Mouse (Mus musculus): ENCODE results near the gene Scd4.
"Not testable (repeated sequence)": the region's sequence is repeated elsewhere in the genome, so short reads cannot be mapped to it uniquely, and the experiment has no call there.

Scd4 gene

GRCm38 (mm10) chr19:44318545-44318944 is 14.3 kb upstream of the Scd4 start:
- no peak for DNase-seq

- no peak for DNase-seq
Measured at GRCm38 (mm10) chr19:44320316-44320715, 12.6 kb upstream of the Scd4 start.

DNA sequence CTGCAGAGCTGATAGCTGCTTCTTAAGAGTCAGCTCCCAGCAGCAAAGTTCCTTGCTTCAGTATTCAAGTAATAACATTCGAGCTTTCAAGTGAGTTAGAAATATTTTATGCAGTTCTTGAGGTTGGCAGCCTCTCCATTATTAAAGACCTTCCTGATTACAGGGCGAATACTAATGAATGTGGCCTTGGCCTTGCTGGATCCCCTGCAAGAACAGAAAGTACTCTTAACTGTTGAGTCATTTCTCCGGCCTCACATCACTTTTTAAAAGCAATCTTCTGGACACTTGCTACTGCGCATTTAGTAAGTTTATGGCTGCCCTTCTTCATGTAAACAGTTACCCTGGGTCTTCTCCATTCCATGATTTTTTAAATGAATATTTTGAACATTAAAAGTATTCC is 11.7 kb upstream of the Scd4 start:
- DNase-seq = no peak

DNA sequence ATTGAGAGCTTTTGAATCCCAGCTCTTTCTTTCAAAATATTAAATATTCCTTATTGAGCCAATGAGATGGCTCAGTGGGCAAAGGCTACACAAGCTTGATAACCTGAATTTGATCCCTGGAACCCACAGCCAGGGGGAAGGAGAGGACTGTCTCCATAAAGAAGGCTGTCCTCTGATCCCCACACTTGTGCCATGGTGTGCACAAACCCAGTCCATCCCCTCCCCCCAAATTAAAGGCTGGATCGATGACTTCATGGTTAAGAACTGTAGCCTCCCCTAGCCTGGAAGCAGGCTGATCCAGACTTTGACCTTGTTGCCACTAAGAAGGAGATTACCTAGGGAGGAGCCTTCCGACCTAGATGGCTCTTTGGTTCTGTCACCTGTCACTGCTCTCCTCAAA is 11.3 kb upstream of the Scd4 start:
- DNase-seq = no peak

GRCm38 (mm10) chr19:44329566-44329965 is 3.3 kb upstream of the Scd4 start:
- DNase-seq = no peak

GRCm38 (mm10) chr19:44331128-44331527 is 1.8 kb upstream of the Scd4 start:
- not testable (repeated sequence) for DNase-seq

DNA sequence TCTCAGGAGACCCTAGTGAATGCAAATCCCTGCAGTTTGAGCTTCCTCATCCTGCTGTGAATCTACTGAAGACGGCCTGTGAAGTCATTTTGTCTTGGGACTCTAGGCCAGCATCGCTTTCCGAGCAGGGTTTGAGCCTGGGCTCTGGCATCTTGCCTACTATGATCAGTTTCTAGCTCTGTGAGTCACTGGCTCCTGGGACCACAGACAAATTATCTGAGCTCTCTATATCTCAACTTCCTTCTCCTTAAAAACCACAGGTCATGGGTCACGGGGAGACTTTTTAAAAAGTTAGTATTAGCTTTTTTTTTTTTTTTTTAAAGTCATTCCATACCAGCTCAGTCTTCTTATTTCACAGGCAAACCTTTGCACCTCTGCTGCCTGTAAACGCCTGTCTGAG is 981 bp upstream of the Scd4 start:
- DNase-seq = no peak

DNA sequence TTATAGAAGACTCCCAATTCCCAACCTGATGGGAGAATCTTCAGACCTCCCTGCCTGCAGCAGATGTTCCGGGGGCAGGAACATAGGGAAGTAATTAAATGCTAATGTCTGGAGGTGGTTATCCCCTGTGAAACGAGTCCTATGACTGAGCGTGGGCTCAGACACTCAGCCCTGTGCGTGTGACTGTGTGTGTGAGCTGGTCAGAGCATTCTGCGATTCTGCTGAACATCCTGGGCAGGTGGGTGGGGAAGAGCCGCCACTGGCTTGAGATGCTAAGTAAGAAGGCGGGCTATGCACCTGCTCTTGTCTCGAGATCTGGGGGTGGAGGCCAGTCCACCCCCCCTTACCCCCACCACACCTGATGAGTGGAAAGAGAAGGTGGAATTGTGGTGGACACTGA is 566 bp upstream of the Scd4 start:
- no peak for DNase-seq

- DNase-seq = no peak
Measured at GRCm38 (mm10) chr19:44333991-44334390, 1.1 kb downstream of the Scd4 start.

- no peak for DNase-seq
Measured at GRCm38 (mm10) chr19:44335876-44336662, 3.2 kb downstream of the Scd4 start.

DNA sequence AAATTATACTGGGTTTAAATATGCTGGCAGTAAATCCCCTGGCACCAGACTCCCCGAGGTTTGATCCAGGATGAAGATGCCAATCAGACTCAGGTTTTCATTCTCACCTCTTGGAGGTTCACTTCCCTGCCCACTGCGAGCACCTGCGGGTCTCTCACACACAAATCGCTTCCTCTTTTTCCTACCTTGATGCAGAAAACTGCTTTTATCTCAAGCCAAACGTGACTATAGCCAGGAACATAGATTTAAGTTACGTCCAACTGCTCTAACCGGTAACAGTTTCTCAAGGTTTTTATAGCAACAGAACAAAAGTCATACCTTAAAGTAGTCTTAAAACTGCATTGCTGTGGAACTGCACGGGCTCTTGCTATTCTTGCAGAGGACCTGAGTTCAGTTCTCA is 16.8 kb downstream of the Scd4 start:
- no peak for DNase-seq

GRCm38 (mm10) chr19:44351756-44352155 is 18.9 kb downstream of the Scd4 start:
- DNase-seq = no peak

GRCm38 (mm10) chr19:44358700-44359099 is 25.8 kb downstream of the Scd4 start:
- DNase-seq = no peak

- DNase-seq = peak; percentile 35
Measured at GRCm38 (mm10) chr19:44363529-44363928, 30.6 kb downstream of the Scd4 start.

DNA sequence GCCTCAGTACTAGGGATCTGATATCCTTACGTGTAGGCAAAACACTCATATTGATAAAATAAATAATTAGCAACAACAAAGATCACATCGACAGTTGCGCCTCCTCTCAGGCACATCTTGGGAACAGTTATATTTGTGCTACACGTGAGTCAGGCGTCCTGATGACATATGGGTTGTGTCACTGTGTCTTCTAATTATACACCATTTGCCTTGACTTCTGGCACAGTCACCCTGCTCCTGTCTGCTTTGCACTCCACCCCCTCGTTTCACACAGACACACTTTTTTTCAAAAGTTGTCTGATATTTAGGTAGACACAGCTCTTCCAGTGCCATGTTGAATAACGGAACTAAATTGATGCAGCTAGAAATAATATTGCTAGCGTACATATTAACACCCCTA is 31.1 kb downstream of the Scd4 start:
- DNase-seq = no peak

DNA sequence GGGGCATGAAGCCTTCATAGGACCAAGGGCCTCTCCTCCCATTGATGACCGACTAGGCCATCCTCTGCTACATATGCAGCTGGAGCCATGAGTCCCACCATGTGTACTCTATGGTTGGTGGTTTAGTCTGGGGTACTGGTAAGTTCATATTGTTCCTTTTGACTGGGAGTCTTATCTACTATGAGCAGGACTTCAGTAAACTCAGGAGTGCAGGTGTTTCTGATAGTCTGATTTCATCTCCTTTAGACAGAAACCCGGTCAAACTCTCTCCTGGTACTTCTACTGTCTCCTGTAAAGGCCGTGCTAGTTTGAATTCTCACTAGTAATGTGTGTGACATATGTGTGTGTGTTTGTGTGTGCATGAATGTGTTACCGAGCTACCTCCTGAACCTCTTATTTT is 32.8 kb downstream of the Scd4 start:
- no peak for DNase-seq

DNA sequence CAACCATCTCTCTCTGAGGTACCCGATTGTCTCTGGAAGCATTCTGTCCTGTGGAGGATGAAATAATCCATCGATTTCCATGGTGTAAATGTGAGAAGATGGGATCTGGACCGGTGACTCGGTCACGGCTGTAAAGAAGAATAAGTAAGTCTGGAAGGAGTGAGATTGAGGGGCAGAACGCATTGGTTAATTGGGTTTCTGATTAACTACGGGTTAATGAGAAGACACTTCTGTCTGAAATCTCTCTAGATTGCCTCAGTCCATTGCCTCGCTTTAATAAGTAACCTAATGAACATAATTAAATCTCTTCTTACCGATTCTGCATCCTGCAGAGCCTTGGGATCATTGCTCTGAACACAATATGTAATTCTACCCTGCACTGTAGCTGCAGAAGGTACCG is 34.2 kb downstream of the Scd4 start:
- not testable (repeated sequence) for DNase-seq

DNA sequence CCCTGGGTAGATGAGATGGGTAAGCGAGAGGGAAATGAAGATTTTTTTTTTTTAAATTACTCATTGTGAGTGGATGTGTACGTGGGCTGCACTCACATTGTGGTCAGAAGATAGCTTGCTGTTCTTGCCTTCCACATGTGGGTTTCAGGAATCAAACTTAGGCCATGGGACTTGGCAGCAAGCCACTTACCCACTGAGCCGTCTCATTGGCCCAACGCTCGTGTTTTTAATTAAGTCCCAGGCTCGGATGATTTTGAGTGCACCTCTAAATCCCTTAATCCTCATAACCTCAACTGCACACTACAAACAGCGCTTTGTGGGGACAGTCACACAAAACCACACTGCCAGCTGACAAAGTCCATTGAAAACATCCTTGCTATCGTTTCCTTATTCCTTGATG is 36.5 kb downstream of the Scd4 start:
- DNase-seq = no peak

DNA sequence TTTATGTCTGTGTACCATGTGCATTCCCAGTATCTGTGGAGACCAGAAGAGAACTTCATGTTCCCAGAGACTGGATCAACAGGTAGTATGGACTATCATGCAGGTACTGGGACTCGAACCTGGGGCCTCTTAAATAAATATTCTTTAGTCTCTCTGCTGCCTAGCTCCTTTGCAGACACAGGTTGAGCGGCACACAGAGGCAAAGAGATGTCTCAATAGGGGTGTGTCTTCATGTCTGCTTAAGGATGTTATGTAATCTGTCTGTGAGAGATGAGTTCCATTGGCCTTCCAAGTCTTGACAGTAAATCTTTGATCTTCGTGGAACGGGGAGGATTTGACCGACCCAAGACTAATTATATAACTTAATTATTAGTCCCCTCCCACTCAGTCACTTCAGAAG is 37.3 kb downstream of the Scd4 start:
- DNase-seq = no peak

DNA sequence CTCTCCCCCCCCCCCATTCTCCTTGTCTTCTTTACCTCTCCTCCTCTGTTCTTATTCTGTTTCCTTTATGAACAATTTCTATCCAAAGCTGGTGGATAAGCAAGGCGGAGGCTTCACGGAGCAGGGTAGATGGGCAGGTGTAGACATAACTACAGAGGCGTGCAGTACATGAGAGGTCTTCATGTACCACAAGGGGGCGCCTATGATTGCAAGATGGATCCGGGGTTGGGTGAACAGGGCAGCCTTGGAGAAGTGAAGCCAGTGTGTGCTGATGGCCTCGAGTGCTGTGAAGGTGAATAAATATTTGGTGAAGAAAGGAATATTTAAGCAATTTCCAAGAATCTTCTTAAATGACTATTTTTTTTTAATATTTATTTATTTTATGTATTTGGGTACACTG is 40.1 kb downstream of the Scd4 start:
- DNase-seq = peak; percentile 58 to 71

GRCm38 (mm10) chr19:44376511-44376951 is 43.6 kb downstream of the Scd4 start:
- DNase-seq = no peak

DNA sequence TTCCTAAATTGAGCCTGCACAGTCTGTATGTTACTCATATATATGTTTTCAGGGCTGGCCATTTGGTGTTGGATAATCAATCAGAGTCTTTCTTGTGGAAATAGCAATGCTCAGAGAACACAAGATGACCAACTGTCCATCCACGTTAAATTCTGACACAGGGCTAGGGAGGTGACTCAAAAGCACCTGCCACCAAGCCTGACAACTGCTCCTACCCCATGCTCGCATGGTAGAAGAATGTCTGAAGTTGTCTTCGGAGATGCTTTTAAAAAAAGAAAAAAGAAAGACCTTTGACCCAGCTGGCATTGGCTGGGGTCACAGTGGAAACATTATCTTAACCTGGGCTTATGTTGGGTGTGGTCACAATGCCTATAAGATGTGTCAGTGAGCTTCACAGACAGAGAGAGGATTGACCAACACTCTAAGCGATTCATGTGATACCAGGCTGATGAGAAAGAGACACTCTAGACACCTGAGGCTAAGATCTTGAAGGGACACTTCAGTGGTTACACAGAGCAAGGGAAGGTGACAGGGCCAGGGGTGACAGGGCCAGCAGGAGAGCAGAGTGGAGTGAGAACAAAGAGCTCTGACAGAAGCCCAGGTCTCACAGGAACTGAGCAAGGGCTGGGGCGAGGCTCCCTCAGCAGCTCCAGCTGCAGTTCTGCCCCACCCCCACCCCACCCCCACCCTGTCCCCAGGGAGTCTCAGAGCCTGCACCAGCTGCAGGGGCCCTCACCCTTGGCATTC is 44.9 kb downstream of the Scd4 start:
- DNase-seq = peak in 1 of 2 experiments; percentile 22

DNA sequence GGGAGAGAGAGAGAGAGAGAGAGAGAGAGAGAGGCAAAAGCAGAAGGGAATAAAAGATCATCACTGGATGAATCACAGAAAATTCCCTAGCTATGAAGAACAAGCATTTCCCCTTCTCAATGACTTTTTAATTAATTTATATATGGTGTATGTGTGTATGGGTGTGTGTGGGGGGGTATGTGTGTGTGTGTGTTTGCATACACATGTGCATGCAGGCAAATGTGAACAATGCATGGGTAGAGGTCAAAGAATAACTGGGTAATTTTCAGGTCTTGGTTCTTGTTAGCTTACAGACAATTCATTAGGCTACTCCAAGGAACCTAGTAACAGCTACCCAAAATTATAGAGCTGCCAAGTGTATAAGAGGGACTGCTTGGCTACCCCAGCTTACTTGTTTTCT is 46.2 kb downstream of the Scd4 start:
- no peak for DNase-seq

DNA sequence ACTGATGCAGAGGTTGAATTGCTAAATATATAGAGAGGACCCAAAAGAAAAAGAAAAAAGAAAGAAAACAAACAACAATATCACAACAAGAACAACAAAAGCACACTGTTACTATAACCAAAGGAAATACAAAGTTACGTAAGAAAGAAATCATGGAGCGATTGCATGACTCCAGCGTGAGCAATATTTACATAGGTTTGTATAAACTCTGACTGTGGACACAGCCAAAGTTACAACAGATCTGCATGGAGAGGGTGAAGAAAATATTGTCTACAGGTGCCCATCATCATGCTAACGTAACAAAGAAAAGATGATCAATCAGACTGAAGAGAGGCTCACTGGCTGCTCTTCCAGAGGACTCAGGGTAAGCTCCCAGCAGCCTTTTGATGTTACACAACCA is 47.2 kb downstream of the Scd4 start:
- no peak for DNase-seq
